Mouse (Mus musculus) liver, embryonic 14.5 days (tissue): ENCODE results near the gene Adh6b.

ENCODE experiments used
- CTCF ChIP-seq: IDR thresholded peaks from 2 replicates; pipeline ENCODE4 v1.5.1; 2016; ENCODE audit warnings: antibody characterized with exemption, low read depth, control low read depth
- EP300 ChIP-seq: IDR thresholded peaks from 2 replicates; pipeline ENCODE4 v1.6.1; 2016; ENCODE audit warnings: antibody characterized with exemption, low read depth

DNA sequence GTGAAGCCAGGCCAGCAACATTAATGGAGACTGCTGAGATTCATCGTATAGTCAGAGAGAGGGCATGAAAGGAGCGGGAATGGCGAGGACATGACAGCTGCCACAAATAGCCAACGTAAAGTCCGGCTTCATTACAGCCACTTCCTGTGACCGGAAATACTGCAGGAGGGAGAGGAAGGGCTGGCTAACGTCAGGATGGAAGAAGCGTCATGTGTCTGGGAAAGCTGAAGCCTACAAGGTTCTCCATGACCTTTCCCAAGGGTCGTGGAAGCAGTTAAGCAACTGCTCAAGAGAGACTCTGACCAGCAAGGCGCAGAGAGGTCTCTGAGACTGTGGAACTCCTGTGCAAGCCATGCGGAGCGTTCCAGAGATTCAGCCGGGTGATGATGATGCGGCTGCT is at the start of gene Adh6b:
- TF ChIP-seq CTCF (no peak), EP300 (no peak)
